Mouse (Mus musculus) monocyte, adult 5-6 weeks (primary cell): ENCODE measurements around the gene Cox7a1. TPM values are rescaled to one million over a fixed set of nuclear protein-coding genes. Genes with fewer than 3 reads are reported as not detected.

Experiments
- total RNA-seq: library from RNA; stranded (forward); fragments of 200-1000, 200-491, 200-594 nt; gene quantifications from 3 replicates; pipeline ENCODE4 v1.2.3, GENCODE M21; 2017

Cox7a1 gene
- total RNA-seq, 1 experiment from 2014 or later = not detected

Other genes with a start within 250 kb of the Cox7a1 start
- gene Zfp74, start 230.1 kb upstream of the Cox7a1 start, total RNA-seq = 2.3 to 8.2 TPM (median 3.1 TPM) in 3 replicates
- 25.8 to 32.8 TPM (median 32.4 TPM) in 3 replicates for gene Zfp568, start 200.2 kb upstream of the Cox7a1 start, total RNA-seq
- 0.85 to 3.6 TPM (median 1.7 TPM) in 3 replicates for gene Zfp14, start 132.8 kb upstream of the Cox7a1 start, total RNA-seq
- gene Zfp82, start 111.2 kb upstream of the Cox7a1 start, total RNA-seq = 3.8 to 9.1 TPM (median 4.3 TPM) in 3 replicates
- not detected in 3 replicates for gene Gm26920, start 93.7 kb upstream of the Cox7a1 start, total RNA-seq
- 0.43 to 3.1 TPM in 2 of 3 replicates, not detected in the other for gene Zfp566, start 93.6 kb upstream of the Cox7a1 start, total RNA-seq
- gene Zfp260, start 89.4 kb upstream of the Cox7a1 start, total RNA-seq = 12.9 to 53.8 TPM (median 19.3 TPM) in 3 replicates
- 3.6 to 16.7 TPM (median 6.6 TPM) in 3 replicates for gene Zfp382, start 62.2 kb upstream of the Cox7a1 start, total RNA-seq
- gene Zfp146, start 14.4 kb upstream of the Cox7a1 start, total RNA-seq = 26.9 to 47.7 TPM (median 40.3 TPM) in 3 replicates
- 217 to 229 TPM (median 219 TPM) in 3 replicates for gene Capns1, start 14.7 kb downstream of the Cox7a1 start, total RNA-seq
- gene Polr2i, start 47.8 kb downstream of the Cox7a1 start, total RNA-seq = 29.5 to 52.1 TPM (median 49.3 TPM) in 3 replicates
- gene Tbcb, start 48.1 kb downstream of the Cox7a1 start, total RNA-seq = 32.7 to 60.7 TPM (median 37.0 TPM) in 3 replicates
- not detected in 3 replicates for gene Ovol3, start 51.6 kb downstream of the Cox7a1 start, total RNA-seq
- gene Thap8, start 96.0 kb downstream of the Cox7a1 start, total RNA-seq = 1.0 to 3.2 TPM in 2 of 3 replicates, not detected in the other
- gene Wdr62, start 96.3 kb downstream of the Cox7a1 start, total RNA-seq = 1.3 to 4.7 TPM (median 3.0 TPM) in 3 replicates
- gene Clip3, start 107.6 kb downstream of the Cox7a1 start, total RNA-seq = 2.2 TPM in 1 of 3 replicates, not detected in the others
- 27.8 to 47.4 TPM (median 35.8 TPM) in 3 replicates for gene Alkbh6, start 124.6 kb downstream of the Cox7a1 start, total RNA-seq
- 3.0 TPM in 1 of 3 replicates, not detected in the others for gene Syne4, start 130.7 kb downstream of the Cox7a1 start, total RNA-seq
- 2.2 to 10.7 TPM (median 8.0 TPM) in 3 replicates for gene E130208F15Rik, start 137.6 kb downstream of the Cox7a1 start, total RNA-seq
- gene Sdhaf1, start 139.8 kb downstream of the Cox7a1 start, total RNA-seq = 11.3 to 13.7 TPM (median 11.5 TPM) in 3 replicates
- not detected in 3 replicates for gene Lrfn3, start 178.6 kb downstream of the Cox7a1 start, total RNA-seq
- 1,651 to 1,754 TPM (median 1,724 TPM) in 3 replicates for gene Tyrobp, start 229.6 kb downstream of the Cox7a1 start, total RNA-seq
- gene Hcst, start 235.7 kb downstream of the Cox7a1 start, total RNA-seq = 44.2 to 97.2 TPM (median 67.5 TPM) in 3 replicates
- 25.9 to 48.3 TPM (median 34.1 TPM) in 3 replicates for gene Nfkbid, start 237.6 kb downstream of the Cox7a1 start, total RNA-seq